Mouse (Mus musculus) lung, postnatal 0 days (tissue): ENCODE results near the gene Hacl1.

ENCODE experiments used
- CTCF ChIP-seq: IDR thresholded peaks from 2 replicates; pipeline ENCODE4 v1.5.1; 2016; ENCODE audit warnings: antibody characterized with exemption, mild to moderate bottlenecking
- EP300 ChIP-seq: IDR thresholded peaks from 2 replicates; pipeline ENCODE4 v1.6.1; 2016; ENCODE audit warnings: antibody characterized with exemption, mild to moderate bottlenecking, control low read depth

DNA sequence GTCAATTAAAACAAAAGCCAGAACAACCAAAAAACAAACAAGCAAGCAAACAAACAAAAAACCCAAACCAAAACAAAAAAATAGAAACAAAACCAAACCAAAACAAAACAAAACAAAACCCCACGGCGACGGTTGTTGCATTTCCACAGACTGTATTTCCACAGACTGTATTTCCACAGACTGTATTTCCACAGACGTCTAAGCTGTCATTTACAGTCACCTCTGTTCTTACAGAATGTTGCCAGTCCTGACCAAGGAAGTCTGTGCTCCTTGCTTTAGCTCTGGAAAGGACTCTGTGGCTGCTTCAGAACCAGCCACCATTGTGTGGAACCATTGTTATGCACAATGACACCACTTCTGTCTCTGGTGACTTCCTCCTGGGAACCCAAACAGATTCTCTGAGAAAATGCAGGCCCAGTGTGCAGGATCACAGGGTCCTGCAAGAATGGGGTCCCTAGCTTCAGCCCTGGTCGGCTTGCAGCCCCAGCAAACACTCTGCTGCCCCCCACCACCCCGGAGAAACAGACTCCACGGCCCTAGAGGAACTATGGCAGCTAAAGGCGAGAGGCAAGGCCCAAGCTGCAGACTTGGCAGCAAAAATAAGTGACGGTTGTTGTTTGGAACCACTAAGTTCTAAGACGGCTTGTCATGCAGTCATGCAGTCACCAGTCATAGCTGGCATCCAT is 30.7 kb upstream of the Hacl1 start:
- TF ChIP-seq CTCF (no peak), EP300 (no peak)
